Mouse (Mus musculus) liver, embryonic 13.5 days (tissue): ENCODE results near the gene Mpo. TPM values are rescaled to one million over a fixed set of nuclear protein-coding genes. Genes with fewer than 3 reads are reported as not detected.
A peak's percentile ranks its signal among the peaks of the same experiment; 100 is the strongest.

Source experiments
- ATAC-seq: fragments of 200-750 bp; cut with Nextera tagmentation; 2 replicates; pipeline ENCODE4 v1.8.0; 2017; ENCODE audit warnings: low read depth, mild to moderate bottlenecking, moderate number of reproducible peaks, moderate library complexity
- DNase-seq: peaks from one replicate; pipeline ENCODE4 v3.0.0; 2022
- H3K27ac ChIP-seq: fragments of 300-500 bp; sonication (generic); 2 replicates; pipeline ENCODE4 v1.5.1; 2015; ENCODE audit warnings: moderate library complexity, mild to moderate bottlenecking, inconsistent platforms
- H3K27me3 ChIP-seq: fragments of 300-500 bp; sonication (generic); 2 replicates; pipeline ENCODE4 v1.6.1; 2015; ENCODE audit warnings: mild to moderate bottlenecking, inconsistent platforms
- H3K36me3 ChIP-seq: fragments of 300-500 bp; sonication (generic); 2 replicates; pipeline ENCODE4 v1.6.1; 2015; ENCODE audit warnings: mild to moderate bottlenecking, inconsistent platforms
- H3K4me1 ChIP-seq: fragments of 300-500 bp; sonication (generic); replicated peaks from 2 replicates; pipeline ENCODE4 v1.6.1; 2015; ENCODE audit warnings: inconsistent platforms
- H3K4me2 ChIP-seq: fragments of 300-500 bp; sonication (generic); 2 replicates; pipeline ENCODE4 v1.6.1; 2015; ENCODE audit warnings: inconsistent platforms, mild to moderate bottlenecking, moderate library complexity
- H3K4me3 ChIP-seq: fragments of 300-500 bp; sonication (generic); replicated peaks from 2 replicates; pipeline ENCODE4 v1.5.1; 2015; ENCODE audit warnings: mild to moderate bottlenecking, inconsistent platforms
- H3K9ac ChIP-seq: fragments of 300-500 bp; sonication (generic); 2 replicates; pipeline ENCODE4 v1.6.1; 2015; ENCODE audit warnings: mild to moderate bottlenecking, inconsistent platforms
- H3K9me3 ChIP-seq: fragments of 300-500 bp; sonication (generic); replicated peaks from 2 replicates; pipeline ENCODE4 v1.6.1; 2016; ENCODE audit warnings: inconsistent platforms
- WGBS: fragments of 180-500 bp; shearing (Covaris S2); methylation state at CpG from one replicate; pipeline ENCODE4 v1.1.7; 2015; ENCODE audit not compliant: insufficient replicate concordance; 5-methylcytosine and 5-hydroxymethylcytosine counted together
- polyA plus RNA-seq: library from polyadenylated mRNA; unstranded; fragments of >200 nt; fragmentation: Nextera tagmentation; extraction: Ambion mirVana; gene quantifications from 2 replicates; pipeline ENCODE4 v1.2.1, GENCODE M21; 2015

The Mpo gene
- polyA plus RNA-seq, result 276 and 298 TPM in 2 replicates

GRCm38 (mm10) chr11:87793460-87793859 lies at the start of gene Mpo:
Gene Mpo, plus strand, starts transcription at chr11:87793581.
- Histone ChIP-seq H3K27ac (peak within 1 kb of the TSS; percentile 29; the same call in 1 of the 2 replicates), H3K27me3 (no peaks in the 10 kb centered on the region), H3K4me3 (peak within 1 kb of the TSS; percentile 27; the same call in 1 of the 2 replicates), H3K9me3 (no peaks in the 10 kb centered on the region), H3K4me2 (no peak within 1 kb of the TSS), H3K9ac (peak within 1 kb of the TSS; percentile 2; the same call in 1 of the 2 replicates), H3K36me3 (no peaks in the 10 kb centered on the region), H3K4me1 (0 out of 2 replicates have a peak, but pooled peaks cover 5% of the 10 kb centered on the region)
- no peak for DNase-seq
- ATAC-seq, result no peak
- 14% methylated on average over 3 of the region's 3 CpGs for WGBS

- DNase-seq, result no peak
- Histone ChIP-seq H3K4me2 (no peak overlapping the region), H3K36me3 (peaks cover 71% of the 10 kb centered on the region), H3K4me1 (peaks cover 53% of the 10 kb centered on the region), H3K4me3 (no peak overlapping the region), H3K27ac (0 out of 2 replicates have a peak overlapping the region, but pooled peaks have one; percentile 41), H3K9ac (no peak overlapping the region), H3K27me3 (no peaks in the 10 kb centered on the region), H3K9me3 (no peaks in the 10 kb centered on the region)
- ATAC-seq, result no peak
- WGBS, result 82% methylated on average over 3 of the region's 3 CpGs
Measured at GRCm38 (mm10) chr11:87743691-87744090, 49.7 kb upstream of the Mpo start.

- Histone ChIP-seq H3K27ac (peak overlapping the region; percentile 100), H3K27me3 (no peaks in the 10 kb centered on the region), H3K9ac (no peak overlapping the region; the same call in 1 of the 2 replicates), H3K9me3 (no peaks in the 10 kb centered on the region), H3K36me3 (peaks cover 60% of the 10 kb centered on the region), H3K4me1 (peaks cover 57% of the 10 kb centered on the region), H3K4me3 (no peak overlapping the region), H3K4me2 (no peak overlapping the region)
- DNase-seq (no peak), ATAC-seq (no peak)
- WGBS, result 46% methylated on average over 4 of the region's 4 CpGs
Measured at GRCm38 (mm10) chr11:87744964-87745363, 48.4 kb upstream of the Mpo start.

- no peak overlapping the region for H3K4me2 ChIP-seq
- H3K9me3 ChIP-seq, result no peaks in the 10 kb centered on the region
- H3K9ac ChIP-seq, result no peak overlapping the region
- ATAC-seq (no peak), DNase-seq (no peak)
- 79% methylated on average over 9 of the region's 9 CpGs for WGBS
- peaks cover 51% of the 10 kb centered on the region for H3K36me3 ChIP-seq
- H3K27me3 ChIP-seq, result no peaks in the 10 kb centered on the region
- no peak overlapping the region for H3K4me3 ChIP-seq
- peak overlapping the region; percentile 100 for H3K27ac ChIP-seq
- peaks cover 64% of the 10 kb centered on the region for H3K4me1 ChIP-seq
Measured at GRCm38 (mm10) chr11:87745632-87746555, 47.5 kb upstream of the Mpo start.

GRCm38 (mm10) chr11:87747312-87747711 lies 46.1 kb upstream of the Mpo start:
- ATAC-seq, result no peak
- H3K4me3 ChIP-seq, result no peak overlapping the region
- H3K4me1 ChIP-seq, result peaks cover 71% of the 10 kb centered on the region
- no peaks in the 10 kb centered on the region for H3K27me3 ChIP-seq
- peaks cover 37% of the 10 kb centered on the region for H3K36me3 ChIP-seq
- peak overlapping the region; percentile 98; the same call in 1 of the 2 replicates for H3K9ac ChIP-seq
- peak overlapping the region; percentile 100 for H3K27ac ChIP-seq
- H3K9me3 ChIP-seq, result no peaks in the 10 kb centered on the region
- H3K4me2 ChIP-seq, result no peak overlapping the region
- 85% methylated on average over 5 of the region's 5 CpGs for WGBS
- no peak for DNase-seq

GRCm38 (mm10) chr11:87747716-87748115 lies 45.7 kb upstream of the Mpo start:
- ATAC-seq (no peak), DNase-seq (no peak)
- Histone ChIP-seq H3K4me2 (peak overlapping the region; percentile 88), H3K4me3 (peak overlapping the region; percentile 45), H3K9me3 (no peaks in the 10 kb centered on the region), H3K36me3 (peaks cover 33% of the 10 kb centered on the region), H3K27me3 (no peaks in the 10 kb centered on the region), H3K4me1 (peaks cover 75% of the 10 kb centered on the region), H3K27ac (peak overlapping the region; percentile 100), H3K9ac (peak overlapping the region; percentile 98)
- WGBS, result 86% methylated on average over 7 of the region's 7 CpGs

GRCm38 (mm10) chr11:87748132-87749119 lies 45.0 kb upstream of the Mpo start:
- WGBS, result 13% methylated on average over 19 of the region's 19 CpGs
- Histone ChIP-seq H3K36me3 (peaks cover 25% of the 10 kb centered on the region), H3K4me1 (peaks cover 82% of the 10 kb centered on the region), H3K9me3 (no peaks in the 10 kb centered on the region), H3K27me3 (no peaks in the 10 kb centered on the region), H3K9ac (peak overlapping the region; percentile 98), H3K27ac (peak overlapping the region; percentile 100), H3K4me3 (peak overlapping the region; percentile 45), H3K4me2 (peak overlapping the region; percentile 88)
- peak; percentile 82 for DNase-seq
- ATAC-seq, result peak; percentile 59

GRCm38 (mm10) chr11:87749192-87750042 lies 44.0 kb upstream of the Mpo start:
- ATAC-seq (peak; percentile 82), DNase-seq (peak; percentile 91)
- Histone ChIP-seq H3K27me3 (no peaks in the 10 kb centered on the region), H3K36me3 (peaks cover 16% of the 10 kb centered on the region), H3K9ac (peak overlapping the region; percentile 98), H3K4me3 (peak overlapping the region; percentile 45), H3K4me1 (peaks cover 92% of the 10 kb centered on the region), H3K4me2 (peak overlapping the region; percentile 88), H3K9me3 (no peaks in the 10 kb centered on the region), H3K27ac (peak overlapping the region; percentile 100)
- WGBS, result 6% methylated on average over 18 of the region's 18 CpGs

- 19% methylated on average over 11 of the region's 11 CpGs for WGBS
- Histone ChIP-seq H3K27me3 (no peaks in the 10 kb centered on the region), H3K27ac (peak overlapping the region; percentile 100), H3K4me2 (peak overlapping the region; percentile 88), H3K4me3 (peak overlapping the region; percentile 45), H3K36me3 (peaks cover 9% of the 10 kb centered on the region), H3K4me1 (peaks cover 93% of the 10 kb centered on the region), H3K9me3 (no peaks in the 10 kb centered on the region), H3K9ac (peak overlapping the region; percentile 98)
- peak; percentile 78 for DNase-seq
- peak; percentile 73 for ATAC-seq
Measured at GRCm38 (mm10) chr11:87750043-87750421, 43.3 kb upstream of the Mpo start.

- H3K4me2 ChIP-seq, result peak overlapping the region; percentile 88
- ATAC-seq (0 out of 2 replicates have a peak, but pooled peaks have one; percentile 8), DNase-seq (no peak)
- 19% methylated on average over 3 of the region's 3 CpGs for WGBS
- H3K27me3 ChIP-seq, result no peaks in the 10 kb centered on the region
- peak overlapping the region; percentile 98 for H3K9ac ChIP-seq
- peak overlapping the region; percentile 45 for H3K4me3 ChIP-seq
- no peaks in the 10 kb centered on the region for H3K9me3 ChIP-seq
- H3K4me1 ChIP-seq, result peaks cover 90% of the 10 kb centered on the region
- H3K27ac ChIP-seq, result peak overlapping the region; percentile 100
- peaks cover 5% of the 10 kb centered on the region; the same call in 1 of the 2 replicates for H3K36me3 ChIP-seq
Measured at GRCm38 (mm10) chr11:87750521-87750920, 42.9 kb upstream of the Mpo start.
